Mouse (Mus musculus): ENCODE measurements around the gene Mical2.

Gene Mical2

GRCm38 (mm10) chr7:112241211-112241944 lies 15.7 kb downstream of the Mical2 start:
- DNase-seq (ENCODE audit: low read depth, low spot score): no peak

- no peak for DNase-seq (ENCODE audit: low read depth, low spot score)
Observed at GRCm38 (mm10) chr7:112241945-112242329, 16.3 kb downstream of the Mical2 start.

GRCm38 (mm10) chr7:112242587-112242986 lies 16.9 kb downstream of the Mical2 start:
- DNase-seq (ENCODE audit: low read depth, low spot score): no peak

- no peak for DNase-seq (ENCODE audit: low read depth, low spot score)
Observed at GRCm38 (mm10) chr7:112244071-112244470, 18.4 kb downstream of the Mical2 start.

DNA sequence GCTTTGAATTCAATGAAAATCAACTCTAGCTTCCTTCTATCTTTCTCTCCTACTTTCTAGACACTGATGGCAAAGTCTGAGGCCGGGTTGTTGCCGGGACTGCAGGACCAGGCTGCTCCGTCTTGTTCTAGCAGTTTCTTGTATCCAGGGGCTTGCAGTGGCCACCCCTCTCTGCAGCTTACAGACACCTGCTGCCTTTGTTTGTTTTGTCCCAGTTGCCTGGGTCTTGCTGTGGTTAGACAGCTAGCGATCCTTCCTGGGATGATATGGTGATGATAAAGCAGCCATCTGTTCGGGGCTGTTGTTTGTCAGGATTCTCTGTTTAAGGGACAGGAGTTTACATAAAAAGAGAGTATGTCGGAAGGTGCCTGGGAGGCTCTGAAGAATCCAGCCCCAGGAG lies 19.0 kb downstream of the Mical2 start:
- no peak for DNase-seq (ENCODE audit: low read depth, low spot score)

DNA sequence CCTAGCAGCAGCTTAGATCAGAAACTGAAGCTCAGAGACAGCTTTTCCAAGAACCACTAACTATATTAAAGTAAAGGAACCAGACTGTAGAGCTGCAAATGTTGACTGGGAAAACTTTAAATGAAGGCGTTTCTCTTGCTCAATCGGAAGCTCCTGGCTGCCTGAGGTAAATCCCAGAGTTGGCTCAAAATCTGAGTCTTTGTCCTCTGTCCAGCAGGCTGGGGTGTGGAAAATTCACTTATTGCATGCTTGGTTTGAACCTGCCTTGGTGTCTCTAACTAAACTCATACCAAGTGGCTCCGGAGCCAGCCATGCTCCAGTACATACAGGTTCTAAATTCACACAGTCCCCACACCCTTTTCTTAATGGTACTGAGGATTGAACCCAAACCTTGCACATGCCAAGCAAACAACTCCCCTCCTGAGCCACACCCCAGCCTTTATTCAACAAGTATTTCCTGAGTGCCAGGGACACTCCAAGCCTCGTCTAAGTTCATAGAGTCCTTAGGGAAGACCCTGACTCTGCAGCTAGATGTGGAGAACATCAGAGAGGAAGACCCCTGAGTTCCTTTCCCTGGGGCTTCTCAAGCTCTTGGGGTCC lies 20.3 kb downstream of the Mical2 start:
- no peak for DNase-seq (ENCODE audit: low read depth, low spot score)

GRCm38 (mm10) chr7:112246442-112246841 lies 20.8 kb downstream of the Mical2 start:
- no peak for DNase-seq (ENCODE audit: low read depth, low spot score)

DNA sequence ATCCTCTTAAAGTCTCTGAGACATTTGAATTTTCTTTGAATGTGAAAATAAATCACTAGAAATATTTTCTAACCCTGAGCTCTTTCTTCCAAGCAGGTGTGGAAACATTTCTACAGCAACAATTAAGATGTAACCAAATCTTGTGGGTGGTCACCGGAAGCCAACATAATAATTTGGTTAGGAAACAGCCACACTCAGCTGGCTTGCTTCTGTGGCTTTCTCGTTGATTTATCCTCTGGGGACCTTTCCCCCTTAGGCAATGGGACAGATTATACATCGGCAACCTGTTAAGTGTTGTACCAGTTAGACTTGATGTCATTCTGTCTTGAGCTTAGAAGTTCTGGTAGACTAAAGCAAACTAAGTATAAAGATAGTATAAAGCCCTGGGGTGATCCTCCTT lies 22.2 kb downstream of the Mical2 start:
- no peak for DNase-seq (ENCODE audit: low read depth, low spot score)

GRCm38 (mm10) chr7:112249476-112249875 lies 23.8 kb downstream of the Mical2 start:
- no peak for DNase-seq (ENCODE audit: low read depth, low spot score)

DNA sequence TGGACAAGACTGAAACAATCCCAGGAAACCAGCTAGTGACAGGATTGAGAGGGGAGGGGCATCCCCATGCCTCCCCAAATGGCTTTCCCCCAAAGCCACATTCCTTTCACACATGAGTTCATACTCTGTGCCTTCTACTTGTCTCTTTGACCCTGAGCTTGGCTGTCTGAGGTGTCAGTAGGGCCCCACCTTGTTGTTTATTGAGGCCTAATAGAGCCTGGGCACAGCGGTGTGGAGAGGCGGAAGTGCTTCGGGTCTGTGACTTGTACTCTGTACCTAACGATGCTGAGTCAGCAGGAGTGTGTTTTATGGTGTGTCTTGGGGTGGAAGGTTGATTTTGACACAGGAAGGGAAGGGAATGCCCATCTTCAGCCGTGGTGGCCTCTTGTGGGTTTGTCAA lies 26.4 kb downstream of the Mical2 start:
- no peak for DNase-seq (ENCODE audit: low read depth, low spot score)

- DNase-seq (ENCODE audit: low read depth, low spot score): no peak
Observed at GRCm38 (mm10) chr7:112254233-112254632, 28.6 kb downstream of the Mical2 start.

DNA sequence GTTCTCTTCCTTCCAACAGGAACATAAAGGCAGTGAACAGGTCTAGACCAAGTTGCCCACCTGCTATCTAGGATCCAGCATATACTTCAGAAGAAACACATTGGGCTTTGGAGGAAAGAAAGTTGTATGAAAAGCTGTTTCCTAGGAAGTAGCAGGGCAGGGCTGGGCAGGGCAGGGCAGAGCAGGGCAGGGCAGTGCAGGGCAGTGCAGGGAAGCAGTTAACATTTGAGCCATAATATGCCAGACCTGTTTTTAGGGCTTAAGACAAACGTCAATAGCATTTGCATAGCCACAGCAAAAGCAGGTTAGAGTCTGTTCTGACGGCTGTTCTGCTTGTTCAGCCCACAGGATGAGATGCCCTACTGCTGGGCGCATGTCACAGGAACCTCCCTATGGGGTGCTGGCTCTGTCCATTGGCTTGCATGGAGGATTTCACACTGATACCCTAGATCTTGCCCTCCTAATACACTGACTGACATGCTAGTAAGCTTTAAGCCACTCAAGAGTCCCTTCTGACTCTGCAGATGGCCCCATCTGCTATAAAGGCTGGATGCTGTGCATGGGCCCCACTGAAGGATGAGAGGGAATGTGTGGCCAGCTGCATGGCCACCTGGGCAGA lies 29.7 kb downstream of the Mical2 start:
- DNase-seq (ENCODE audit: low read depth, low spot score): no peak

- no peak for DNase-seq (ENCODE audit: low read depth, low spot score)
Observed at GRCm38 (mm10) chr7:112258338-112258903, 32.8 kb downstream of the Mical2 start.

DNA sequence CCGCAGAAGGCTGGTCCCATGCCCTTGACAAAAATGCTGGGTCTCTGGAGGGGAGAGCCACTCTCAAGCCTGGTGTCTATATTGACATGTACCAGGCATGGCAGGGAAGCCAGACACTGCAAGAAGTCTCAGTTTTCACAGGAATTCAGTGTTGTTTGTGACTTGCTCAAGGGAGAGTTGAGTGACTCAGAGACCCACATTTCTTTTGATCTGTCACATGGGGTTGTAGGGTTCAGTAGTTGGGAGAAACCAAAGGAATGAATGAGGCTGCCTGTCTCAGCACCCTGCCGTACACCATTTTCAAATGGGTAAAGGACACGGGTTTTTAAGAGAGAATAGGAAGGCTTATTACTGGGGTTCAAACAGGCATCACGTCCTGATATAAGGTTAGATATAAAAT lies 33.6 kb downstream of the Mical2 start:
- DNase-seq (ENCODE audit: low read depth, low spot score): no peak

DNA sequence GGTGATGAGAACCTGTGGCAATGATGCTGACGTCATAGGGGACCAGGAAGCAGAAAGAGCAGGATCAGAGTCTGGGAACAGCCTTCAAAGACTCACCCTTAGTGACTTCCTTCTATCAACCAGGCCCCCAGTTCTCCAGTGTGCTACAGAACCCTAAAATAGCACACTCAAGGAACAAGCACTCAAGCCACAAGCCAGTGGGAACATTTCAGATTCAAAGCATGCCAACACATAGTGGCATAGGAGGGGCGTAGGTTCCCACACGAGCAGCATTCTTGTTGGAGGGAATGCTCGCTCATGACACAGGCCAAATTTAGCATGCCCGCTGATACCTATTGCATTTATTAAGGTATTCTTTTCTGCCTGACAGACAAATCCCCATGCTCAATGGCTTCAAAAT lies 35.5 kb downstream of the Mical2 start:
- DNase-seq (ENCODE audit: low read depth, low spot score): no peak

- DNase-seq (ENCODE audit: low read depth, low spot score): no peak
Observed at GRCm38 (mm10) chr7:112267266-112267665, 41.6 kb downstream of the Mical2 start.

GRCm38 (mm10) chr7:112268761-112269425 lies 43.2 kb downstream of the Mical2 start:
- no peak for DNase-seq (ENCODE audit: low read depth, low spot score)

GRCm38 (mm10) chr7:112270870-112271269 lies 45.2 kb downstream of the Mical2 start:
- DNase-seq (ENCODE audit: low read depth, low spot score): no peak

DNA sequence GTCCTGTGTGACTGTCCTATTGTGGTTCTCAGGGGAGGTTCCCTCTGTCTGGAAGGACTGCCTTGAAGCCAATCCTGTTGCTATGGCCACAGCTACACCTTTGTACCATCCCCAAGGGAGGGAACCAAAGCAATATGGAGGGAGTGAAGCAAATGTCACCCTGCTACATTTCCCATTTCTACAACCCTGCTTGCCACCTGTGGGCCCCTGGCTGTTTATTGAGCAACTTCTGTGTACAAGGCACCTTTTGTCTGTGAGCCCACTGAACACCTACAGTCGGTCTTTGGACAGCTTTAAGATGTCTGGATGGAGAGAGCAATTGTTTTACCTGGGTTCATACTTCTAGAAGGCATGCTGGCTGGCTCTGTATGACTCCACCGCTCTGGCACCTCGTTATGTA lies 46.0 kb downstream of the Mical2 start:
- DNase-seq (ENCODE audit: low read depth, low spot score): no peak

GRCm38 (mm10) chr7:112272692-112273091 lies 47.0 kb downstream of the Mical2 start:
- no peak for DNase-seq (ENCODE audit: low read depth, low spot score)

DNA sequence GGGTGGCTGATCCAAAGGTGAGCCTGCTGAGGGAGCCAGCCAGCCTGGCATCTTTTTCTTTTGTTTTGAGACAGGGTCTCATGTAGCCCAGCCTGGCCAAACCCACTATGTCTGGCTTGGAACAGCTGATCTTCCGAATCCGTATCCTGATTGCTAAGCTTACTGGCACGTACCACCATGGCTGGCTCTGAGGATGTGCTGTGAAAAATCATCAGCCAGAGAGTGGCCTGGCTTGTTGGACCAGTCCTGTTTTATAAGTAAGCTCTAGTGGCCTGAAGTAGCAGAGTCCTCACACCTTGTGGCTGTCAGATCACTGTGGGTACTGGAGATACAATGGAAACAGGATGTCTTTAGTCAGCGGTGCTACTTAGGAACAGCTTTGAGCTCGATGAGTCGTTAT lies 47.8 kb downstream of the Mical2 start:
- DNase-seq (ENCODE audit: low read depth, low spot score): no peak

DNA sequence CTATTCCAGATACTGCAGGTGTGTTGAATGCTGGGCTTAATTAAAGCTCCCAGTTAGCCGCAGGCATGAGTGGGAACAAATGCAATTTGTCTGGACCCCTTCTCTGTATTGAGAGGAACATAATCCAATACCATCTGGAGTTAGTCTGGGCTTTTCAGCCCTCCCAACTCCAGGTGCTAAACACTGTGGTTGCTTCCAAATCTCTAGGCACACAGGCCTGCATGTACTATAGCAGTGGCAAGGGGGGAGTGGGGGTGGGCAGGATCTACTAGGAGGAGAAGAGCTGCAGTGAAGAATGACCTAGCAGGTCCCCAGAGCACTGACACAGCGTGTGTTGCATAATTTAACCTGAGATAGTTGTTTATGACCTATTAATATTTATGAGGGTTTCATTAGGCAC lies 49.0 kb downstream of the Mical2 start:
- no peak for DNase-seq (ENCODE audit: low read depth, low spot score)

All from retina, postnatal 7 days (tissue).